Mouse (Mus musculus) forebrain, embryonic 14.5 days (tissue): Measurements from ENCODE around the gene Slc6a4. TPM values are rescaled to one million over a fixed set of nuclear protein-coding genes. Genes with fewer than 3 reads are reported as not detected.

ENCODE experiments used
- ATAC-seq: fragments of 200-750 bp; cut with Nextera tagmentation; 2 replicates; pipeline ENCODE4 v1.8.0; 2017; ENCODE audit warnings: mild to moderate bottlenecking, moderate library complexity
- DNase-seq: peaks from one replicate; pipeline ENCODE4 v3.0.0-alpha.2; 2015; ENCODE audit warnings: low spot score
- H3K27ac ChIP-seq: fragments of 300-500 bp; sonication (generic); 2 replicates; pipeline ENCODE4 v1.5.1; 2014; ENCODE audit warnings: low read depth, mild to moderate bottlenecking, control low read depth, low read length, moderate library complexity
- H3K27me3 ChIP-seq: fragments of 300-500 bp; sonication (generic); replicated peaks from 2 replicates; pipeline ENCODE4 v1.6.1; 2014; ENCODE audit warnings: low read length, control low read depth, mixed read lengths; ENCODE audit not compliant: control insufficient read depth, insufficient read depth
- H3K36me3 ChIP-seq: fragments of 300-500 bp; sonication (generic); 2 replicates; pipeline ENCODE4 v1.6.1; 2014; ENCODE audit warnings: low read length, control low read depth; ENCODE audit not compliant: control insufficient read depth, insufficient read depth
- H3K4me1 ChIP-seq: fragments of 300-500 bp; sonication (generic); 2 replicates; pipeline ENCODE4 v1.6.1; 2014; ENCODE audit warnings: antibody characterized with exemption, low read length, control low read depth; ENCODE audit not compliant: control insufficient read depth, insufficient read depth
- H3K4me2 ChIP-seq: fragments of 300-500 bp; sonication (generic); 2 replicates; pipeline ENCODE4 v1.6.1; 2014; ENCODE audit warnings: mild to moderate bottlenecking, control low read depth, low read length
- H3K4me3 ChIP-seq: fragments of 300-500 bp; sonication (generic); 2 replicates; pipeline ENCODE4 v1.5.1; 2014; ENCODE audit warnings: low read depth, low read length, control low read depth
- H3K9ac ChIP-seq: fragments of 300-500 bp; sonication (generic); 2 replicates; pipeline ENCODE4 v1.6.1; 2014; ENCODE audit warnings: mild to moderate bottlenecking, low read length, control low read depth, moderate library complexity
- H3K9me3 ChIP-seq: fragments of 300-500 bp; sonication (generic); replicated peaks from 2 replicates; pipeline ENCODE4 v1.6.1; 2016; ENCODE audit warnings: low read length, control low read depth, mixed read lengths; ENCODE audit not compliant: control insufficient read depth
- WGBS: fragments of 180-500 bp; shearing (Covaris S2); extraction: QIAGEN DNeasy Blood & Tissue Kit; methylation state at CpG from one replicate; pipeline ENCODE4 v1.1.7; 2014; 5-methylcytosine and 5-hydroxymethylcytosine counted together
- polyA plus RNA-seq: library from polyadenylated mRNA; unstranded; fragments of >200 nt; fragmentation: Nextera tagmentation; extraction: Ambion mirVana; gene quantifications from 2 replicates; pipeline ENCODE4 v1.2.1, GENCODE M21; 2014

Slc6a4 gene
- polyA plus RNA-seq, 1 experiment from 2014 or later = 0.10 TPM

DNA sequence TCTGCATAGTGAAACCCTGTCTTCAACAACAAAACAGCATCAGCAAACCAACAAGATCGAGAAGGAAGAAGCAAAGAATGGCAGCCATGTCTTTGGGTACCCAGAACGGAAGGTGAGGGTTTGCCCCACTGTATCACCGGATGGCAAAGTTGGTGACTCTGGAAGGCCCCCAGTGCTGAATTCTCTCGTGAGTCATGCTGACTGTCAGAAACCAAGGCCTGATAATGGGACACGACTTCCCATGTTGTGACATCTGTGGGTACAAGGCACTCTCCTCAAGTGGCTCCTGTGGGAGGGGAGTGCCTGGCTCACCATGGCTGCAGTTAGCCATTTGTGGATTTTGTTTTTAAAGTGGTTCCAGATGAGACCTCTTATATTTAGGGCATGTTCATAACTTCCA lies 7.6 kb upstream of the Slc6a4 start:
- H3K27ac ChIP-seq = no peak overlapping the region
- H3K4me3 ChIP-seq = no peak overlapping the region
- DNase-seq (no peak), ATAC-seq (no peak)
- H3K4me1 ChIP-seq = no peaks in the 10 kb centered on the region
- no peak overlapping the region for H3K9ac ChIP-seq
- H3K27me3 ChIP-seq = no peaks in the 10 kb centered on the region
- H3K4me2 ChIP-seq = no peak overlapping the region
- peaks cover 27% of the 10 kb centered on the region for H3K36me3 ChIP-seq
- WGBS = 80% methylated on average over 5 of the region's 5 CpGs
- H3K9me3 ChIP-seq = no peaks in the 10 kb centered on the region

GRCm38 (mm10) chr11:76992886-76993285 lies 5.5 kb upstream of the Slc6a4 start:
- ATAC-seq = no peak
- WGBS = 46% methylated on average over 4 of the region's 4 CpGs
- H3K4me1 ChIP-seq = 0 out of 2 replicates have a peak, but pooled peaks cover 1% of the 10 kb centered on the region

GRCm38 (mm10) chr11:76995966-76996672 lies 2.3 kb upstream of the Slc6a4 start:
- Histone ChIP-seq H3K4me3 (no peak overlapping the region), H3K9me3 (no peaks in the 10 kb centered on the region), H3K36me3 (no peaks in the 10 kb centered on the region), H3K27me3 (peaks cover 39% of the 10 kb centered on the region), H3K4me1 (peaks cover 8% of the 10 kb centered on the region; the same call in 1 of the 2 replicates), H3K9ac (peak overlapping the region; percentile 13; the same call in 1 of the 2 replicates), H3K27ac (no peak overlapping the region), H3K4me2 (no peak overlapping the region)
- WGBS = 60% methylated on average over 20 of the region's 20 CpGs
- no peak for ATAC-seq
- peak; percentile 35 for DNase-seq

More at GRCm38 (mm10) chr11:76992886-76993285, 5.5 kb upstream of the Slc6a4 start:
- Histone ChIP-seq H3K4me3 (no peak overlapping the region), H3K27me3 (peaks cover 7% of the 10 kb centered on the region), H3K4me2 (no peak overlapping the region), H3K9ac (no peak overlapping the region), H3K9me3 (no peaks in the 10 kb centered on the region), H3K27ac (no peak overlapping the region), H3K36me3 (peaks cover 7% of the 10 kb centered on the region; the same call in 1 of the 2 replicates)
- DNase-seq = no peak

- WGBS = 1% methylated on average over 21 of the region's 21 CpGs
- no peak overlapping the region for H3K27ac ChIP-seq
Observed at GRCm38 (mm10) chr11:76997305-76997704, 1.1 kb upstream of the Slc6a4 start.

DNA sequence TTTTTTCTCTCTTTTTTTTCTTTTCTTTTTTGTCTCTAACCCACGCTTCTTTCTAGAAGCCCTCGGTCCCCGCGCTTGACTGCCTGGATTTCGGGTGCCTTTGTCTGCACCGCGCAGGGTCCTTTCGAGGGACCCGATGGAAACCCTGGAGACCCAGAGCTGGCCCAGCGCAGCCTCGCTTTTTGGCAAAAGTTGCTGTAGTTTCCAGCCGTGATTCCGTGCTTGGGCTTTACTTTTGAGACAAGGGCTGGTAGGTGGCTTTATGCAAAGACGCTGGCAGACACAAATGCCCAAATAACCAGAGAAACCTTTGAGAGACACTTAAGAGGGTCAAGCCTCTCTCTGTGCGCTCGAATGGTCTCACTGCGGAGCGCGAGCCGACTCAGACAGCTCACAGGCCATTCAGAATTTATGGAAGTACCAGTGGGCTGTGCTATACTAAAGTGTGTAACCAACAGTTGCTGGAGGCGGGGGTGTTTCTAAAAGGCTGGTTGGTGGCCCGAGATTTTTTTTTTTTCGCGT lies 363 bp downstream of the Slc6a4 start:
- H3K27me3 ChIP-seq = peaks cover 48% of the 10 kb centered on the region
- no peak for ATAC-seq
- peak overlapping the region; percentile 73 for H3K4me2 ChIP-seq
- peak overlapping the region; percentile 44; the same call in 1 of the 2 replicates for H3K9ac ChIP-seq
- DNase-seq = peak; percentile 15
- H3K4me1 ChIP-seq = peaks cover 8% of the 10 kb centered on the region; the same call in 1 of the 2 replicates
- H3K36me3 ChIP-seq = no peaks in the 10 kb centered on the region
- H3K9me3 ChIP-seq = no peaks in the 10 kb centered on the region
- WGBS = 10% methylated on average over 24 of the region's 24 CpGs
- peak overlapping the region; percentile 40 for H3K4me3 ChIP-seq
- H3K27ac ChIP-seq = no peak overlapping the region

More at GRCm38 (mm10) chr11:76997305-76997704, 1.1 kb upstream of the Slc6a4 start:
- ATAC-seq (peak; percentile 60), DNase-seq (peak; percentile 74)
- Histone ChIP-seq H3K36me3 (no peaks in the 10 kb centered on the region), H3K4me1 (peaks cover 8% of the 10 kb centered on the region; the same call in 1 of the 2 replicates), H3K9me3 (no peaks in the 10 kb centered on the region), H3K27me3 (peaks cover 48% of the 10 kb centered on the region), H3K4me2 (peak overlapping the region; percentile 73), H3K9ac (peak overlapping the region; percentile 44; the same call in 1 of the 2 replicates), H3K4me3 (peak overlapping the region; percentile 40)

DNA sequence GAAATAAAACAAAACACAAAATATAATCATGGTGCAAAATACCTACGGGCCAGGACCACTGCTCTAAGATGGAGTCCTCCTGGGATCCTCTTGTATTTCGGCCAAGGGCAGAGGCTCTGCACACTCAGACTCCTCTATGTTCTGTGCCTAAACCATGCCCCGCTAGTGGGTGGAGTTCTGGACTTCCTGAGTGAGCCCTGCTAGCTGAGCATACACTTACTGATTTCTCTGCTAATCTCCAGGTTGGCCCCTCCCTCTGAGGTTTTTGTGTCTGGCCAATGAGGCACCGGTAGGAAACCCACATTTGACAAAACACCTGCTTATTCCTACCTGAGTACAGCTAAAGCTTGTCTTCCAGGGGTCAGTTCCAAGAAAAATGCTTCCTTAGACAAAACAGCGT lies 2.3 kb downstream of the Slc6a4 start:
- DNase-seq = no peak
- Histone ChIP-seq H3K9ac (no peak overlapping the region), H3K4me3 (no peak overlapping the region), H3K27me3 (peaks cover 48% of the 10 kb centered on the region), H3K4me2 (no peak overlapping the region), H3K9me3 (no peaks in the 10 kb centered on the region), H3K4me1 (peaks cover 8% of the 10 kb centered on the region; the same call in 1 of the 2 replicates), H3K36me3 (no peaks in the 10 kb centered on the region), H3K27ac (no peak overlapping the region)
- ATAC-seq = no peak
- 57% methylated on average over 5 of the region's 5 CpGs for WGBS

- Histone ChIP-seq H3K4me1 (peaks cover 8% of the 10 kb centered on the region; the same call in 1 of the 2 replicates), H3K9ac (no peak overlapping the region), H3K9me3 (no peaks in the 10 kb centered on the region), H3K27ac (no peak overlapping the region), H3K27me3 (peaks cover 43% of the 10 kb centered on the region), H3K4me3 (no peak overlapping the region), H3K4me2 (no peak overlapping the region), H3K36me3 (no peaks in the 10 kb centered on the region)
- WGBS = 83% methylated on average over 1 of the region's 1 CpGs
- no peak for DNase-seq
- no peak for ATAC-seq
Observed at GRCm38 (mm10) chr11:77002361-77002760, 4.0 kb downstream of the Slc6a4 start.

GRCm38 (mm10) chr11:77005881-77006280 lies 7.5 kb downstream of the Slc6a4 start:
- Histone ChIP-seq H3K9me3 (no peaks in the 10 kb centered on the region), H3K27me3 (peaks cover 11% of the 10 kb centered on the region), H3K36me3 (no peaks in the 10 kb centered on the region), H3K4me2 (no peak overlapping the region), H3K9ac (no peak overlapping the region), H3K4me1 (no peaks in the 10 kb centered on the region), H3K4me3 (no peak overlapping the region), H3K27ac (no peak overlapping the region)
- no peak for ATAC-seq
- WGBS = 61% methylated on average over 4 of the region's 4 CpGs
- DNase-seq = no peak

DNA sequence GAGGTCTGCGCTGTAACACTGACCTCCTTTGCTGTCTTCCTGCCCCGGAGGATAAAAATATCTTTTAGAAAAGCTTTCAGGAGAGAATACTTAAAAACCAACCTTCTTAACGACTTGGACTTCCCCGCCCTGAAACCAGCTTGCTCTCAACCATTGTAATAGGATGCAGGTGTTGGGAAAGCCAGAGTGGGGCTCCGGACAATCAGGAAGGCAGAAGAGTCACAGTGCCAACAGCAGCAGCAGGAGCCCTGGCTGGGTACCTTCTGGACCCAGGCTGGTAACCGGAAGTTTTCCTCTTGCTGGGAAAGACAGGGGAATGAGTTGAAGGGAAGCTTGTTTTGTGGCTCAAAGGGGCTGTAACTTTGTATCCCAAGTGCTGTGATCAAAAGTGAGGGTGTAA lies 8.2 kb downstream of the Slc6a4 start:
- ATAC-seq = no peak
- DNase-seq = no peak
- 59% methylated on average over 6 of the region's 6 CpGs for WGBS
- Histone ChIP-seq H3K9me3 (no peaks in the 10 kb centered on the region), H3K36me3 (no peaks in the 10 kb centered on the region), H3K4me2 (no peak overlapping the region), H3K27ac (no peak overlapping the region), H3K27me3 (peaks cover 4% of the 10 kb centered on the region; the same call in 1 of the 2 replicates), H3K9ac (no peak overlapping the region), H3K4me3 (no peak overlapping the region), H3K4me1 (no peaks in the 10 kb centered on the region)
